Mouse (Mus musculus): ENCODE measurements at regions not wholly inside any gene's neighbourhood (a gene's known extent, or its start where the extent isn't known, plus 50 kb on each side); places are given as distances from the start of the nearest gene placed in this dataset.
A peak's percentile ranks its signal among the peaks of the same experiment; 100 is the strongest.
"Not testable (repeated sequence)": the region's sequence is repeated elsewhere in the genome, so short reads cannot be mapped to it uniquely, and the experiment has no call there.

GRCm38 (mm10) chr2:181930037-181930436 is 60.9 kb upstream of the Gm14496 start:
- no peak overlapping the region for H3K4me2 ChIP-seq (replicated peaks; ENCODE audit: low read depth)
- H3K4me1 ChIP-seq (replicated peaks; ENCODE audit: control insufficient read depth, insufficient read depth) = no peaks in the 10 kb centered on the region
- 80% methylated on average over 5 of the region's 5 CpGs for WGBS
- no peaks in the 10 kb centered on the region for H3K9me3 ChIP-seq (ENCODE audit: control insufficient read depth, low read length)
- no peak for DNase-seq (ENCODE audit: low spot score)
- ATAC-seq (ENCODE audit: low FRiP score, low TSS enrichment) = no peak; the same call in 1 of the 2 replicates
- H3K27ac ChIP-seq (replicated peaks) = no peak overlapping the region
- TF ChIP-seq EP300 (optimal IDR thresholded peaks at IDR 0.05) (no peak), CTCF (IDR thresholded peaks at IDR 0.05; ENCODE audit: low read depth) (no peak)
- H3K27me3 ChIP-seq (ENCODE audit: control insufficient read depth, insufficient read depth, low read length) = no peaks in the 10 kb centered on the region
- no peak overlapping the region for H3K4me3 ChIP-seq (ENCODE audit: low read depth, low read length)
- no peaks in the 10 kb centered on the region for H3K36me3 ChIP-seq (ENCODE audit: control insufficient read depth, insufficient read depth, low read length)
- H3K9ac ChIP-seq (ENCODE audit: low read length) = no peak overlapping the region

GRCm38 (mm10) chr2:181930538-181930937 is 60.4 kb upstream of the Gm14496 start:
- H3K4me3 ChIP-seq (ENCODE audit: low read depth, low read length); H3K9ac ChIP-seq (ENCODE audit: low read length); ATAC-seq (ENCODE audit: low FRiP score, low TSS enrichment); H3K4me2 ChIP-seq (replicated peaks; ENCODE audit: low read depth); DNase-seq (ENCODE audit: low spot score); H3K36me3 ChIP-seq (ENCODE audit: control insufficient read depth, insufficient read depth, low read length); H3K9me3 ChIP-seq (ENCODE audit: control insufficient read depth, low read length); H3K4me1 ChIP-seq (replicated peaks; ENCODE audit: control insufficient read depth, insufficient read depth); H3K27ac ChIP-seq (replicated peaks); H3K27me3 ChIP-seq (ENCODE audit: control insufficient read depth, insufficient read depth, low read length): not testable (repeated sequence)
- WGBS = 87% methylated on average over 4 of the region's 4 CpGs

- H3K4me3 ChIP-seq (ENCODE audit: low read depth, low read length); H3K4me2 ChIP-seq (replicated peaks; ENCODE audit: low read depth); H3K36me3 ChIP-seq (ENCODE audit: control insufficient read depth, insufficient read depth, low read length); H3K9me3 ChIP-seq (ENCODE audit: control insufficient read depth, low read length); H3K27ac ChIP-seq (replicated peaks); H3K27me3 ChIP-seq (ENCODE audit: control insufficient read depth, insufficient read depth, low read length); H3K4me1 ChIP-seq (replicated peaks; ENCODE audit: control insufficient read depth, insufficient read depth); H3K9ac ChIP-seq (ENCODE audit: low read length): not testable (repeated sequence)
- WGBS = 73% methylated on average over 3 of the region's 3 CpGs
- DNase-seq (ENCODE audit: low spot score) (peak; percentile 66), ATAC-seq (ENCODE audit: low FRiP score, low TSS enrichment) (peak; percentile 72; the same call in 1 of the 2 replicates)
Observed at GRCm38 (mm10) chr2:181931077-181931815, 59.7 kb upstream of the Gm14496 start.

GRCm38 (mm10) chr2:181931918-181932605 is 58.9 kb upstream of the Gm14496 start:
- ATAC-seq (ENCODE audit: low FRiP score, low TSS enrichment) (no peak), DNase-seq (ENCODE audit: low spot score) (no peak)
- Histone ChIP-seq H3K27ac (replicated peaks) (no peak overlapping the region), H3K9me3 (ENCODE audit: control insufficient read depth, low read length) (no peaks in the 10 kb centered on the region), H3K4me3 (ENCODE audit: low read depth, low read length) (no peak overlapping the region), H3K4me1 (replicated peaks; ENCODE audit: control insufficient read depth, insufficient read depth) (no peaks in the 10 kb centered on the region), H3K9ac (ENCODE audit: low read length) (no peak overlapping the region), H3K4me2 (replicated peaks; ENCODE audit: low read depth) (no peak overlapping the region), H3K27me3 (ENCODE audit: control insufficient read depth, insufficient read depth, low read length) (no peaks in the 10 kb centered on the region), H3K36me3 (ENCODE audit: control insufficient read depth, insufficient read depth, low read length) (no peaks in the 10 kb centered on the region)
- TF ChIP-seq CTCF (IDR thresholded peaks at IDR 0.05; ENCODE audit: low read depth) (peak; percentile 26; the same call in 1 of the 2 replicates), EP300 (optimal IDR thresholded peaks at IDR 0.05) (no peak)
- WGBS = 87% methylated on average over 2 of the region's 2 CpGs
